Mouse (Mus musculus) erythroblast, embryonic 14.5 days (primary cell): ENCODE data around the gene Neurog1. TPM values are rescaled to one million over a fixed set of nuclear protein-coding genes. Genes with fewer than 3 reads are reported as not detected.

Experiments
- H3K27me3 ChIP-seq: 2 replicates; pipeline ENCODE4 v1.6.1; 2012; ENCODE audit warnings: inconsistent platforms; ENCODE audit not compliant: control insufficient read depth
- H3K36me3 ChIP-seq: 2 replicates; pipeline ENCODE4 v1.6.1; 2012; ENCODE audit warnings: mild to moderate bottlenecking, inconsistent platforms; ENCODE audit not compliant: control insufficient read depth
- H3K4me1 ChIP-seq: 2 replicates; pipeline ENCODE4 v1.6.1; 2012; ENCODE audit warnings: inconsistent platforms; ENCODE audit not compliant: control insufficient read depth
- H3K4me3 ChIP-seq: replicated peaks from 2 replicates; pipeline ENCODE3; 2012; ENCODE audit warnings: moderate library complexity, mild to moderate bottlenecking, inconsistent platforms
- H3K9me3 ChIP-seq: 2 replicates; pipeline ENCODE4 v1.6.1; 2012; ENCODE audit warnings: low read length, inconsistent platforms, mixed read lengths; ENCODE audit not compliant: control insufficient read depth
- GATA1 ChIP-seq: IDR thresholded peaks from 2 replicates; pipeline ENCODE4 v1.6.1; 2012; ENCODE audit warnings: low read length, inconsistent platforms, mixed read lengths
- TAL1 ChIP-seq: IDR thresholded peaks from 3 replicates; pipeline ENCODE4 v1.6.1; 2012; ENCODE audit warnings: low read length, inconsistent platforms, mixed read lengths
- polyA plus RNA-seq: library from polyadenylated mRNA; stranded (reverse); fragments of >175 nt; gene quantifications from 2 replicates; pipeline ENCODE4 v1.2.3, GENCODE M21; 2012

The Neurog1 gene
- not detected in 2 replicates for polyA plus RNA-seq

GRCm38 (mm10) chr13:56251924-56252619, at the start of gene Neurog1:
Neurog1 (minus strand) TSS chr13:56252163.
- H3K9me3 ChIP-seq = peaks cover 3% of the 10 kb centered on the region; the same call in 1 of the 2 replicates
- H3K4me3 ChIP-seq = no peak within 1 kb of the TSS
- H3K27me3 ChIP-seq = peaks cover 99% of the 10 kb centered on the region
- no peak for TF ChIP-seq GATA1
- TF ChIP-seq TAL1 = no peak
- no peaks in the 10 kb centered on the region for H3K4me1 ChIP-seq
- no peaks in the 10 kb centered on the region for H3K36me3 ChIP-seq

- TF ChIP-seq GATA1 = no peak
- TF ChIP-seq TAL1 = no peak
- Histone ChIP-seq H3K36me3 (no peaks in the 10 kb centered on the region), H3K9me3 (peaks cover 9% of the 10 kb centered on the region), H3K27me3 (peaks cover 40% of the 10 kb centered on the region), H3K4me1 (no peaks in the 10 kb centered on the region), H3K4me3 (no peak overlapping the region)
These were observed 47.4 kb upstream of the Neurog1 start for GRCm38 (mm10) chr13:56299336-56299735.

GRCm38 (mm10) chr13:56296659-56297020, 44.7 kb upstream of the Neurog1 start:
- H3K27me3 ChIP-seq = peaks cover 64% of the 10 kb centered on the region
- H3K4me1 ChIP-seq = no peaks in the 10 kb centered on the region
- no peak overlapping the region for H3K4me3 ChIP-seq
- H3K9me3 ChIP-seq = peaks cover 9% of the 10 kb centered on the region
- H3K36me3 ChIP-seq = no peaks in the 10 kb centered on the region
- TF ChIP-seq TAL1 (no peak), GATA1 (no peak)

GRCm38 (mm10) chr13:56295943-56296658, 44.1 kb upstream of the Neurog1 start, which contains the start of gene Cxcl14:
Cxcl14 (minus strand) TSS chr13:56296551.
- no peak within 1 kb of the TSS for H3K4me3 ChIP-seq
- no peaks in the 10 kb centered on the region for H3K4me1 ChIP-seq

GRCm38 (mm10) chr13:56295586-56295942, 43.6 kb upstream of the Neurog1 start:
- Histone ChIP-seq H3K4me3 (no peak overlapping the region), H3K4me1 (no peaks in the 10 kb centered on the region), H3K27me3 (peaks cover 64% of the 10 kb centered on the region), H3K9me3 (peaks cover 9% of the 10 kb centered on the region), H3K36me3 (no peaks in the 10 kb centered on the region)
- TF ChIP-seq GATA1 (no peak), TAL1 (no peak)

More at GRCm38 (mm10) chr13:56295943-56296658, 44.1 kb upstream of the Neurog1 start, which contains the start of gene Cxcl14:
- TF ChIP-seq TAL1 = no peak
- H3K36me3 ChIP-seq = no peaks in the 10 kb centered on the region
- H3K9me3 ChIP-seq = peaks cover 9% of the 10 kb centered on the region
- peaks cover 64% of the 10 kb centered on the region for H3K27me3 ChIP-seq

- no peaks in the 10 kb centered on the region for H3K36me3 ChIP-seq
- H3K4me1 ChIP-seq = no peaks in the 10 kb centered on the region
- TF ChIP-seq TAL1 (no peak), GATA1 (no peak)
- H3K9me3 ChIP-seq = peaks cover 13% of the 10 kb centered on the region
- no peak overlapping the region for H3K4me3 ChIP-seq
- peaks cover 64% of the 10 kb centered on the region for H3K27me3 ChIP-seq
These were observed 42.9 kb upstream of the Neurog1 start for GRCm38 (mm10) chr13:56294908-56295307.

- H3K4me1 ChIP-seq = no peaks in the 10 kb centered on the region
- peaks cover 4% of the 10 kb centered on the region for H3K9me3 ChIP-seq
- TF ChIP-seq TAL1 (no peak), GATA1 (no peak)
- no peaks in the 10 kb centered on the region for H3K36me3 ChIP-seq
- H3K27me3 ChIP-seq = peaks cover 30% of the 10 kb centered on the region
- H3K4me3 ChIP-seq = no peak overlapping the region
These were observed 38.0 kb upstream of the Neurog1 start for GRCm38 (mm10) chr13:56289998-56290397.

- TF ChIP-seq GATA1 (no peak), TAL1 (no peak)
- H3K4me1 ChIP-seq = no peaks in the 10 kb centered on the region
- H3K36me3 ChIP-seq = no peaks in the 10 kb centered on the region
- H3K4me3 ChIP-seq = no peak overlapping the region
- peaks cover 4% of the 10 kb centered on the region for H3K9me3 ChIP-seq
- H3K27me3 ChIP-seq = peaks cover 22% of the 10 kb centered on the region
These were observed 37.3 kb upstream of the Neurog1 start for GRCm38 (mm10) chr13:56289261-56289660.

- H3K27me3 ChIP-seq = peaks cover 16% of the 10 kb centered on the region
- TF ChIP-seq GATA1 = no peak
- TF ChIP-seq TAL1 = no peak
- no peaks in the 10 kb centered on the region for H3K36me3 ChIP-seq
- no peaks in the 10 kb centered on the region for H3K4me1 ChIP-seq
- peaks cover 4% of the 10 kb centered on the region for H3K9me3 ChIP-seq
- no peak overlapping the region for H3K4me3 ChIP-seq
These were observed 36.6 kb upstream of the Neurog1 start for GRCm38 (mm10) chr13:56288601-56289000.
